Mouse (Mus musculus): ENCODE data around the gene Pold1.

DNA sequence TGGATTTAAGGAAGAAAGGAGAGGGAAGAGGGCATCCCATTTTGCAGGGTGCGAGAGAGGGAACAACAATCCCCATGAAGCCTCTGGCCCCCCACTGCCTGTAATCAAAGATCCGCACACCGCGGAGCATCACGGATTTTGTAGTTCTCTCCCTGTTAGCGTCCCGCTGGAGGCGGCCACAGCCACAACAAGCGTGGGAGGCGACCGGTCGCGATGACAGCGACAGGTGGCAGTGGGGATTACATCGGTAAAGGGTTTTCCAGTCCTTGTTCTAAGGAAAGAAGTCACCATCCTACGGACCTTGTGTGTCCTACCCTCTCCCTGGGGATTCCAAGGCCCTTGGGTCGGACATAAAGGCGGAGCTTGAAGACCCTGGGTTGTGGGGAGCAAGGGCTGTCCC is 38.3 kb upstream of the Pold1 start:
- TF ChIP-seq CTCF (IDR thresholded peaks at IDR 0.05; ENCODE audit: extremely low read depth, insufficient read depth, low read length) (no peak), POLR2A (IDR thresholded peaks at IDR 0.05; ENCODE audit: extremely low read depth, insufficient read depth, low read length) (no peak; the same call in 1 of the 2 replicates)

Data from cortical plate, adult 2 months (tissue).